11 mouse cellular contexts compared by ENCODE assay signal in the genomic region with DNA sequence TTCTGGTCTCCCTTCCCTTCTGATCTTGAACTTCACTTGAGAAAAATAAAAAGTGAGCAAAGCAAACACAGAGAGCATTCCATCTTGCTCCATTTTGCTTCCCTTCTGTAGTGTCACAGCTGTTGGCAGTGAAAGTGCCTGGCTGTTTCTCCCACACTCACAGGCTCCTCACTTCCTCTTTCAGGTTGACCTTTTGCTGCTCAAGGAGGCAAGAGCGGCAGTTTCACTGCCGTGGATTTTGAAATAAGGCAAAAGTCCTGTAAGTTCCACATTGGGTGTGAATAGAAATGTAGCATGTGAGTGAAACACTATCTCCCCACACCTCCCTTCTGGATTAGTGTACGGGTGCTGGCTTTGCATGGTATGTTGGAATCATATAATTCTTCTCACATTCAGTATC.
A peak's percentile ranks its signal among the peaks of the same experiment; 100 is the strongest.
DNase-seq lines count a peak whose midpoint lies in the region; ATAC-seq and TF ChIP-seq lines count a peak whose summit lies in the region.
"Had no signal": no experiment of that assay in that cellular context is flagged by ENCODE, and none has a peak within 500 bp of the region (broad histone marks: within the 10 kb centered on the region; RNA-seq: fewer than 3 reads in every experiment).

No protein-coding gene starts in this region.

- H3K9ac ChIP-seq in lung, embryonic 16.5 days (ENCODE audit: low read length), result no peak overlapping the region
- no peak overlapping the region for H3K9ac ChIP-seq in hindbrain, embryonic 11.5 days (ENCODE audit: low read depth, low read length)
- H3K9ac ChIP-seq: forebrain, embryonic 13.5 days; heart, embryonic 15.5 days had no signal

- H3K27me3 ChIP-seq in lung, embryonic 16.5 days (ENCODE audit: control insufficient read depth, insufficient read depth, low read depth, low read length), result no peaks in the 10 kb centered on the region
- no peaks in the 10 kb centered on the region for H3K27me3 ChIP-seq in hindbrain, embryonic 11.5 days (ENCODE audit: control insufficient read depth, insufficient read depth, low read length)
- H3K27me3 ChIP-seq: forebrain, embryonic 13.5 days; heart, embryonic 15.5 days had no signal

- intact Hi-C loops in heart, postnatal 25 days (cut with DNase I), result no loop called here
- intact Hi-C loops in left cerebral cortex, postnatal 10 days (cut with DNase I), result no loop called here

- TF ChIP-seq CTCF in bone marrow macrophage, adult 2 months (IDR thresholded peaks at IDR 0.05; ENCODE audit: low read depth, low read length), result no peak

- H3K27ac ChIP-seq in bone marrow macrophage, adult 2 months (ENCODE audit: insufficient read depth, low read depth, low read length), result peak overlapping the region; percentile 64
- no peak overlapping the region for H3K27ac ChIP-seq in lung, embryonic 16.5 days (ENCODE audit: low read length)
- no peak overlapping the region for H3K27ac ChIP-seq in hindbrain, embryonic 11.5 days (ENCODE audit: low read depth, low read length)
- H3K27ac ChIP-seq: forebrain, embryonic 13.5 days; heart, embryonic 15.5 days had no signal

- TF ChIP-seq POLR2A in bone marrow macrophage, adult 2 months (IDR thresholded peaks at IDR 0.05; ENCODE audit: borderline replicate concordance, low read depth, low read length), result no peak

- no peaks in the 10 kb centered on the region for H3K36me3 ChIP-seq in lung, embryonic 16.5 days (ENCODE audit: control insufficient read depth, insufficient read depth, low read length)
- no peaks in the 10 kb centered on the region for H3K36me3 ChIP-seq in hindbrain, embryonic 11.5 days (ENCODE audit: control insufficient read depth, insufficient read depth, low read length)
- H3K36me3 ChIP-seq: heart, embryonic 15.5 days had no signal

- 25% methylated on average over 3 of the region's 3 CpGs for WGBS in lung, embryonic 16.5 days
- WGBS in hindbrain, embryonic 11.5 days, result 75% methylated on average over 3 of the region's 3 CpGs

- ATAC-seq in lung, embryonic 16.5 days (ENCODE audit: low read depth), result peak; percentile 34; the same call in 1 of the 2 replicates
- no peak for ATAC-seq in hindbrain, embryonic 11.5 days (ENCODE audit: low FRiP score)
- ATAC-seq: forebrain, embryonic 13.5 days had no signal

- H3K4me1 ChIP-seq in bone marrow macrophage, adult 2 months (ENCODE audit: control insufficient read depth, insufficient read depth, low read length), result peaks cover 12% of the 10 kb centered on the region
- H3K4me1 ChIP-seq in lung, embryonic 16.5 days (replicated peaks; ENCODE audit: control insufficient read depth, insufficient read depth, low read length), result peaks cover 5% of the 10 kb centered on the region; the same call in 1 of the 2 replicates
- H3K4me1 ChIP-seq in hindbrain, embryonic 11.5 days (replicated peaks; ENCODE audit: control insufficient read depth, insufficient read depth, low read length), result no peaks in the 10 kb centered on the region
- H3K4me1 ChIP-seq: forebrain, embryonic 13.5 days had no signal

- H3K4me2 ChIP-seq in lung, embryonic 16.5 days (ENCODE audit: low read depth, low read length), result no peak overlapping the region
- no peak overlapping the region for H3K4me2 ChIP-seq in hindbrain, embryonic 11.5 days (replicated peaks; ENCODE audit: low read depth, low read length)
- H3K4me2 ChIP-seq: forebrain, embryonic 13.5 days; heart, embryonic 15.5 days had no signal

- no peak overlapping the region for H3K4me3 ChIP-seq in bone marrow macrophage, adult 2 months (ENCODE audit: insufficient read depth, low read length)
- H3K4me3 ChIP-seq in lung, embryonic 16.5 days (ENCODE audit: low read length), result no peak overlapping the region
- no peak overlapping the region for H3K4me3 ChIP-seq in hindbrain, embryonic 11.5 days (ENCODE audit: low read depth, low read length)
- H3K4me3 ChIP-seq: forebrain, embryonic 13.5 days; heart, embryonic 15.5 days had no signal

- peak; percentile 22 to 59 for DNase-seq in heart, adult 18-20 months
- DNase-seq in heart, postnatal 25 days (ENCODE audit: low spot score), result no peak
- peak; percentile 79 for DNase-seq in 416B (ENCODE audit: low read depth)
- no peak for DNase-seq in left cerebral cortex, postnatal 10 days (ENCODE audit: extremely low spot score in 1 of 2, low spot score in 2 of 2)
- DNase-seq in hindbrain, embryonic 11.5 days (ENCODE audit: low spot score), result no peak
- DNase-seq in frontal cortex, postnatal 14 days (ENCODE audit: low spot score in 2 of 2), result no peak
- DNase-seq: cerebellum, adult 18-20 months had no signal

- H3K9me3 ChIP-seq in lung, embryonic 16.5 days (ENCODE audit: control insufficient read depth, low read length), result no peaks in the 10 kb centered on the region
- H3K9me3 ChIP-seq in hindbrain, embryonic 11.5 days (ENCODE audit: control insufficient read depth, low read length), result no peaks in the 10 kb centered on the region
- H3K9me3 ChIP-seq: forebrain, embryonic 13.5 days; heart, embryonic 15.5 days had no signal

Comparison
In these comparisons a context has a peak if more than half of its experiments do, and no peak if none do; other contexts are left out.
1. DNase-seq: peak in heart, adult 18-20 months (2 of 2) and 416B (single experiment); none in heart, postnatal 25 days (single experiment), left cerebral cortex, postnatal 10 days (0 of 2), hindbrain, embryonic 11.5 days (single experiment) and frontal cortex, postnatal 14 days (0 of 2).